Mouse (Mus musculus) midbrain, embryonic 16.5 days (tissue): ENCODE data around the gene Clcn1. TPM values are rescaled to one million over a fixed set of nuclear protein-coding genes. Genes with fewer than 3 reads are reported as not detected.

Source experiments
- ATAC-seq: fragments of 200-750 bp; cut with Nextera tagmentation; 2 replicates; pipeline ENCODE4 v1.8.0; 2017; ENCODE audit warnings: moderate TSS enrichment
- H3K27ac ChIP-seq: fragments of 300-500 bp; sonication (generic); 2 replicates; pipeline ENCODE4 v1.5.1; 2014; ENCODE audit warnings: mild to moderate bottlenecking, low read length, mixed read lengths
- H3K27me3 ChIP-seq: fragments of 300-500 bp; sonication (generic); 2 replicates; pipeline ENCODE4 v1.6.1; 2014; ENCODE audit warnings: low read depth, low read length, mixed read lengths; ENCODE audit not compliant: control insufficient read depth, insufficient read depth
- H3K36me3 ChIP-seq: fragments of 300-500 bp; sonication (generic); 2 replicates; pipeline ENCODE4 v1.6.1; 2014; ENCODE audit warnings: mild to moderate bottlenecking, low read length, moderate library complexity, mixed read lengths; ENCODE audit not compliant: control insufficient read depth, insufficient read depth
- H3K4me1 ChIP-seq: fragments of 300-500 bp; sonication (generic); 2 replicates; pipeline ENCODE4 v1.6.1; 2014; ENCODE audit warnings: mild to moderate bottlenecking, low read length, mixed read lengths; ENCODE audit not compliant: control insufficient read depth, insufficient read depth
- H3K4me2 ChIP-seq: fragments of 300-500 bp; sonication (generic); 2 replicates; pipeline ENCODE4 v1.6.1; 2014; ENCODE audit warnings: mild to moderate bottlenecking, low read length, mixed read lengths
- H3K4me3 ChIP-seq: fragments of 300-500 bp; sonication (generic); 2 replicates; pipeline ENCODE4 v1.5.1; 2014; ENCODE audit warnings: low read depth, mild to moderate bottlenecking, low read length, moderate library complexity, mixed read lengths
- H3K9ac ChIP-seq: fragments of 300-500 bp; sonication (generic); 2 replicates; pipeline ENCODE4 v1.6.1; 2014; ENCODE audit warnings: low read depth, low read length, mixed read lengths
- H3K9me3 ChIP-seq: fragments of 300-500 bp; sonication (generic); replicated peaks from 2 replicates; pipeline ENCODE4 v1.6.1; 2014; ENCODE audit warnings: mild to moderate bottlenecking, low read length, mixed read lengths; ENCODE audit not compliant: control insufficient read depth, poor library complexity, severe bottlenecking
- WGBS: fragments of 180-500 bp; shearing (Covaris S2); extraction: QIAGEN DNeasy Blood & Tissue Kit; methylation state at CpG from one replicate; pipeline ENCODE4 v1.1.7; 2014; 5-methylcytosine and 5-hydroxymethylcytosine counted together
- polyA plus RNA-seq: library from polyadenylated mRNA; unstranded; fragments of >200 nt; fragmentation: Nextera tagmentation; extraction: Ambion mirVana; gene quantifications from 2 replicates; pipeline ENCODE4 v1.2.1, GENCODE M21; 2015

The Clcn1 gene
- polyA plus RNA-seq, 1 experiment from 2014 or later, result 1.3 TPM

GRCm38 (mm10) chr6:42364607-42365006 lies 78.1 kb downstream of the Clcn1 start:
- Histone ChIP-seq H3K4me1 (no peaks in the 10 kb centered on the region), H3K36me3 (no peaks in the 10 kb centered on the region), H3K27me3 (no peaks in the 10 kb centered on the region), H3K4me3 (no peak overlapping the region), H3K9me3 (no peaks in the 10 kb centered on the region), H3K27ac (no peak overlapping the region), H3K4me2 (no peak overlapping the region), H3K9ac (no peak overlapping the region)
- no peak for ATAC-seq
- WGBS, result 92% methylated on average over 15 of the region's 15 CpGs

- H3K36me3 ChIP-seq, result no peaks in the 10 kb centered on the region
- no peaks in the 10 kb centered on the region for H3K9me3 ChIP-seq
- no peak for ATAC-seq
- no peak overlapping the region for H3K27ac ChIP-seq
- WGBS, result 94% methylated on average over 6 of the region's 6 CpGs
- H3K4me3 ChIP-seq, result no peak overlapping the region
- no peaks in the 10 kb centered on the region for H3K27me3 ChIP-seq
- no peak overlapping the region for H3K9ac ChIP-seq
- H3K4me2 ChIP-seq, result no peak overlapping the region
- no peaks in the 10 kb centered on the region for H3K4me1 ChIP-seq
Observed at GRCm38 (mm10) chr6:42365215-42365614, 78.7 kb downstream of the Clcn1 start.

Other genes with a start within 250 kb of the Clcn1 start
- gene Sva, start 248.3 kb upstream of the Clcn1 start, polyA plus RNA-seq, result not detected in 2 replicates
- not detected in 2 replicates for gene Tas2r139, start 145.7 kb upstream of the Clcn1 start, polyA plus RNA-seq
- gene Tas2r144, start 71.4 kb upstream of the Clcn1 start, polyA plus RNA-seq, result not detected in 2 replicates
- 8.5 and 9.9 TPM in 2 replicates for gene Gstk1, start 40.8 kb upstream of the Clcn1 start, polyA plus RNA-seq
- not detected in 2 replicates for gene Tmem139, start 24.7 kb upstream of the Clcn1 start, polyA plus RNA-seq
- gene Casp2, start 21.7 kb upstream of the Clcn1 start, polyA plus RNA-seq, result 36.3 and 40.5 TPM in 2 replicates
- gene Fam131b, start 38.0 kb downstream of the Clcn1 start, polyA plus RNA-seq, result 7.8 and 8.4 TPM in 2 replicates
- gene Zyx, start 62.9 kb downstream of the Clcn1 start, polyA plus RNA-seq, result 55.1 and 56.5 TPM in 2 replicates
- gene Epha1, start 86.6 kb downstream of the Clcn1 start, polyA plus RNA-seq, result 0.47 and 0.94 TPM in 2 replicates
- gene Tas2r143, start 113.6 kb downstream of the Clcn1 start, polyA plus RNA-seq, result not detected in 2 replicates
- gene Tas2r135, start 118.7 kb downstream of the Clcn1 start, polyA plus RNA-seq, result not detected in 2 replicates
- gene Tas2r126, start 147.8 kb downstream of the Clcn1 start, polyA plus RNA-seq, result not detected in 2 replicates
- not detected in 2 replicates for gene Olfr458, start 178.5 kb downstream of the Clcn1 start, polyA plus RNA-seq
- not detected in 2 replicates for gene Olfr457, start 189.7 kb downstream of the Clcn1 start, polyA plus RNA-seq
- gene Olfr456, start 200.5 kb downstream of the Clcn1 start, polyA plus RNA-seq, result not detected in 2 replicates